Mouse (Mus musculus): ENCODE measurements around the gene Olfr520.
"Not testable (repeated sequence)": the region's sequence is repeated elsewhere in the genome, so short reads cannot be mapped to it uniquely, and the experiment has no call there.

Gene Olfr520

GRCm38 (mm10) chr7:99729973-99730372 lies at the start of gene Olfr520:
TSS of gene Olfr520 (plus strand) at chr7:99730273.
- DNase-seq = no peak

- no peak for DNase-seq
Measured at GRCm38 (mm10) chr7:99680771-99681170, 49.3 kb upstream of the Olfr520 start.

- DNase-seq = no peak
Measured at GRCm38 (mm10) chr7:99684086-99684485, 46.0 kb upstream of the Olfr520 start.

GRCm38 (mm10) chr7:99690819-99691218 lies 39.3 kb upstream of the Olfr520 start:
- no peak for DNase-seq

GRCm38 (mm10) chr7:99692396-99692795 lies 37.7 kb upstream of the Olfr520 start:
- no peak for DNase-seq

- DNase-seq = no peak
Measured at GRCm38 (mm10) chr7:99693387-99693786, 36.7 kb upstream of the Olfr520 start.

GRCm38 (mm10) chr7:99693976-99694375 lies 36.1 kb upstream of the Olfr520 start:
- DNase-seq = no peak

GRCm38 (mm10) chr7:99694424-99694823 lies 35.6 kb upstream of the Olfr520 start:
- not testable (repeated sequence) for DNase-seq

- DNase-seq = no peak
Measured at GRCm38 (mm10) chr7:99695471-99696057, 34.5 kb upstream of the Olfr520 start.

- no peak for DNase-seq
Measured at GRCm38 (mm10) chr7:99698576-99698975, 31.5 kb upstream of the Olfr520 start.

GRCm38 (mm10) chr7:99699106-99699505 lies 31.0 kb upstream of the Olfr520 start:
- no peak for DNase-seq

GRCm38 (mm10) chr7:99699709-99700151 lies 30.3 kb upstream of the Olfr520 start:
- DNase-seq = no peak

GRCm38 (mm10) chr7:99700641-99701040 lies 29.4 kb upstream of the Olfr520 start:
- DNase-seq = no peak

- DNase-seq = no peak
Measured at GRCm38 (mm10) chr7:99702201-99702600, 27.9 kb upstream of the Olfr520 start.

- no peak for DNase-seq
Measured at GRCm38 (mm10) chr7:99704736-99705519, 25.1 kb upstream of the Olfr520 start.

GRCm38 (mm10) chr7:99706341-99707037 lies 23.6 kb upstream of the Olfr520 start:
- DNase-seq = no peak

- no peak for DNase-seq
Measured at GRCm38 (mm10) chr7:99707038-99707595, 23.0 kb upstream of the Olfr520 start.

GRCm38 (mm10) chr7:99707671-99708070 lies 22.4 kb upstream of the Olfr520 start:
- DNase-seq = no peak

GRCm38 (mm10) chr7:99708301-99708721 lies 21.8 kb upstream of the Olfr520 start:
- DNase-seq = no peak

GRCm38 (mm10) chr7:99708750-99709149 lies 21.3 kb upstream of the Olfr520 start:
- DNase-seq = no peak

- no peak for DNase-seq
Measured at GRCm38 (mm10) chr7:99709992-99710391, 20.1 kb upstream of the Olfr520 start.

GRCm38 (mm10) chr7:99710476-99710875 lies 19.6 kb upstream of the Olfr520 start:
- peak; percentile 41 for DNase-seq

- DNase-seq = no peak
Measured at GRCm38 (mm10) chr7:99711166-99711565, 18.9 kb upstream of the Olfr520 start, which contains the start of gene Slco2b1. TSS of gene Slco2b1 (minus strand) at chr7:99711340.

Measured in liver (tissue).